Mouse (Mus musculus) T-cell, adult 66 days (primary cell): Measurements from ENCODE around the gene Trnp1. TPM values are rescaled to one million over a fixed set of nuclear protein-coding genes. Genes with fewer than 3 reads are reported as not detected.

ENCODE experiments used
- total RNA-seq, 2 experiments: library from RNA; stranded (reverse); gene quantifications; 3 replicates in 1 of 2; 4 replicates in 1 of 2; pipeline ENCODE4 v1.2.4; 2023

Gene Trnp1
- total RNA-seq, result 10 to 100 TPM; 11.6 to 21.7 TPM

GRCm38 (mm10) chr4:133498160-133498724 lies at the start of gene Trnp1:
Trnp1 (minus strand) TSS chr4:133498550.

GRCm38 (mm10) chr4:133545272-133546231 lies 47.2 kb upstream of the Trnp1 start, which contains the start of gene Nudc:
Nudc (minus strand) TSS chr4:133545996.

GRCm38 (mm10) chr4:133518601-133519368 lies 20.4 kb upstream of the Trnp1 start, which contains the start of gene Kdf1:
Kdf1 (plus strand) TSS chr4:133518963.

GRCm38 (mm10) chr4:133479458-133480184 lies 18.7 kb downstream of the Trnp1 start, which contains the start of gene Tent5b:
Tent5b (plus strand) TSS chr4:133480132.

Other genes with a start within 250 kb of the Trnp1 start
- 10 to 100 TPM; 33.8 to 37.4 TPM for gene Sytl1, start 235.4 kb downstream of the Trnp1 start, total RNA-seq
- 10 to 100 TPM; 62.1 to 66.2 TPM for gene Tmem222, start 220.8 kb downstream of the Trnp1 start, total RNA-seq
- gene Wdtc1, start 145.1 kb downstream of the Trnp1 start, total RNA-seq, result 10 to 100 TPM; 47.0 to 49.6 TPM
- gene Slc9a1, start 128.8 kb downstream of the Trnp1 start, total RNA-seq, result 10 to 100 TPM; 56.5 to 58.9 TPM
- not detected for gene Tent5b, start 18.4 kb downstream of the Trnp1 start, total RNA-seq
- under 1 TPM; 0.52 to 0.80 TPM for gene Kdf1, start 20.4 kb upstream of the Trnp1 start, total RNA-seq
- gene Nudc, start 47.4 kb upstream of the Trnp1 start, total RNA-seq, result 10 to 100 TPM; 72.2 to 79.8 TPM
- gene Nr0b2, start 54.8 kb upstream of the Trnp1 start, total RNA-seq, result not detected
- 10 to 100 TPM; 21.4 to 32.4 TPM for gene Gpatch3, start 76.2 kb upstream of the Trnp1 start, total RNA-seq
- 10 to 100 TPM; 27.0 to 29.2 TPM for gene Gpn2, start 85.8 kb upstream of the Trnp1 start, total RNA-seq
- gene Sfn, start 103.6 kb upstream of the Trnp1 start, total RNA-seq, result 10 to 100 TPM; 59.4 to 60.3 TPM
- gene Zdhhc18, start 151.6 kb upstream of the Trnp1 start, total RNA-seq, result 100 to 1,000 TPM; 216 to 235 TPM
- 10 to 100 TPM; 23.5 to 25.4 TPM for gene Pigv, start 174.1 kb upstream of the Trnp1 start, total RNA-seq